Mouse (Mus musculus): Measurements from ENCODE around the gene Zc2hc1c.

- TF ChIP-seq CTCF (IDR thresholded peaks at IDR 0.05; ENCODE audit: low read depth, low read length) (no peak), POLR2A (IDR thresholded peaks at IDR 0.05; ENCODE audit: extremely low read depth, insufficient read depth, low read length) (0 out of 2 replicates have a peak, but pooled peaks have one; percentile 23)
Observed at GRCm38 (mm10) chr12:85287809-85288485, 444 bp upstream of the Zc2hc1c start, which contains the start of gene Acyp1.
